Mouse (Mus musculus) stomach, postnatal 0 days (tissue): ENCODE results near the gene Golga3.

Source experiments
- CTCF ChIP-seq: IDR thresholded peaks from 2 replicates; pipeline ENCODE4 v1.5.1; 2016; ENCODE audit warnings: antibody characterized with exemption, low read depth, mild to moderate bottlenecking, moderate library complexity
- EP300 ChIP-seq: optimal IDR thresholded peaks from 2 replicates; pipeline ENCODE3; 2016; ENCODE audit warnings: antibody characterized with exemption

GRCm38 (mm10) chr5:110177021-110177420, 520 bp downstream of the Golga3 start:
- TF ChIP-seq CTCF (no peak), EP300 (no peak)
